Mouse (Mus musculus) ES-CJ7 (cell line): ENCODE measurements at regions not wholly inside any gene's neighbourhood (a gene's known extent, or its start where the extent isn't known, plus 50 kb on each side); places are given as distances from the start of the nearest gene placed in this dataset.
A peak's percentile ranks its signal among the peaks of the same experiment; 100 is the strongest.

Source experiments
- DNase-seq: peaks from one replicate; pipeline ENCODE4 v3.0.0; 2011; ENCODE audit warnings: low read depth, low spot score

DNA sequence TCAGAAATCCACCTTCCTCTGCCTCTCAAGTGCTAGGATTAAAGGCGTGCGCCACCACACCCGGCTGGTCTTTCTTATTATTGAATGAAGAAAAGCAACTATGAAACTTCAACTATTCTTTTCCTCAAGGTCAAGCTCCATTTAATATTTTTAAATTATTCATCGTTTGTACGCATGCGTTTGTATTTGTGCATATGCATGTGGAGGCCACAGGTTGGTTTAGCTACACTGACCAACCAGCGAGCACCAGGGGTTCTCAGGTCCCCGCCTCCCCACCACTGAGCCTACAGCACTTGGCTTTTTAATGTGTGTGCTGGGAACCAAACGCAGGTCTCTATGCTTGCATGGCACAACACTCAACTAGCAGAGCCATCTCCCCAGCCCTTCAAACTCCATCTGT is 51.0 kb upstream of the Tmem252 start:
- DNase-seq = no peak

DNA sequence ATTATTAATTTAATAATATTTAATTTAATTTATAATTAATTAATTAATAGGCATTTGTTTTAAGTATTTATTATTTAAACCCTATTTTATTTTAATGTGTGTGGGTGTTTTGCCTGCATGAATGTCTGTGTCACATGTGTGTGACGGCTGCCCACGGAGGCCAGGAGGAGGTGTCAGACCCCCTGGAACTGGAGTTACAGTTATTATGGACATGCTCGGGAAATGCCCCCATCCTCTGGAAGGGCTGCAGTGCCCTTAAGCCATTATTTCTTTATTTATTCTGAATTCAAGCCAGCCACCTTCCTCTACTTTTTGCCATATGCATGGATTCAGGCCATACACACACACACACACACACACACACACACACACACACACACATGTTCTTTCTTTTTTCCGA is 51.5 kb upstream of the Tmem252 start:
- no peak for DNase-seq

DNA sequence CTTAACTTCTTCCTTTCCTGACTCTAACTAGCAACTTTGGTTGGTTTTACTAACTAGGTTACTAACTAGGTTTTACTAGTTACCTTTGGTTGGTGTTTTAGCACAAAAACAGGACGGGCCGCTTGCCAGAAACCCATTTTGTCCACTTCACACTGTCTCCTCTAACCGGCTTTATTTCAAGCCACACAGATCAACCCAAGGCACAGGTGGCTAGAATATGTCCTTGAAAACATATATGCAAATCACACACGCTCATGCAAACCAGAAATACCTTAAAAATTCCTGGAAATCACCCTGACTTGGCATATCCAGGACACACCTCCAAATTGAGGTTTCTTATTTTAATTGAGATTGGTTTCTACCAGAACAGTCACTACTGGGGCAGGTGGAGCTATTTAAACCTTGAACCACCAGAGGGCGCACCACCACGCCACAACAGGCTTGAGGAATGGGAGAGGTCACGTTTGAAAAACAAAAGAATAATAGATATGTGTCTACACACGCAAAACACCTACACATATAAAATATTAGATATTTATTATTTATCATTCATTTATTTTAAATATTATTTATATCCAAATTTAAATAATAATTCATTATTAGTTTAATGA is 52.1 kb upstream of the Tmem252 start:
- peak; percentile 75 for DNase-seq

DNA sequence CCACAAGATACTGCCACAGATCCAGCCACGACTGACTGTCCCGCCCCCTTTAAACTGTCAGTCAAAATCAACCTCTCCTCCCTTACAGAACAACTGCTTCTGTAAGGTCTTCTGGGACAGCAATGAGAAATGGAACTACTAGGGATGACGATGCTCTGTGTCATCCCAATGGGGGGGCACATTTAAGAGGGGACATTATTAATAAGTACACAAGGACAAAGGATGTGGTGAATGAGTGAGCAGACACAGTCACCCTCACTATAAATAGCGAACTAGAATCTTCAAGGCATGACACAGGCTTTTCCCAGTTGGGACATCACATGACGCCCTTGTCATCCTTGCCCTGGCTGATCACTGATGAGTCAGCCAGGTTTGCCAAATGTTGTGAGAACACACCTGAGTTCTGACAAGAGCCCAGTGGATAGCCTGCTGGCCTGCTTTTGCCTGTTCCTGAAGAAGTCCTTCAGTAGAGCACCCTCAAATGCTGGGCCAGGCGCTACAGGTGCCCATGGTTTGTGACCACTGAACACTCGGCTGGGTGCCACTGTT is 58.0 kb upstream of the Tmem252 start:
- DNase-seq = no peak

DNA sequence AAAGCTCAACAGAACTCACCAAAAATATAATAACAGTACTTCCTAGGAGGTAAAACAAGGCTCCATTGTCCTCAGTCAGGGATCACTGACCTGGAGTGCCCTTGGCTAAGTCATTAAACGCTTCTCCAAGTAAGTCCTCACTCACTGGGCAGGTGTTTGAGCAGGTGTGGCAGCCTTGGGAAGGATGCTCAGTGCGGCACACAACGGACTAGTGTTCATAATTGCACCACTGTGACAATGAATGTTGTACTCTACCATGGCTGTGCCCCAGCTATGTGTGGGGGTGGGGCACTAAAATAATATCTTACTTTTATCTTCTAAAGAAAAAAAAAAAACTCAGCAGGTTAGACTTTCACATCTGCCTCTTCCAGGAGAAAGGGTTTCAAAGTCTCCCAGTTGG is 52.2 kb upstream of the Pip5k1b start:
- no peak for DNase-seq

DNA sequence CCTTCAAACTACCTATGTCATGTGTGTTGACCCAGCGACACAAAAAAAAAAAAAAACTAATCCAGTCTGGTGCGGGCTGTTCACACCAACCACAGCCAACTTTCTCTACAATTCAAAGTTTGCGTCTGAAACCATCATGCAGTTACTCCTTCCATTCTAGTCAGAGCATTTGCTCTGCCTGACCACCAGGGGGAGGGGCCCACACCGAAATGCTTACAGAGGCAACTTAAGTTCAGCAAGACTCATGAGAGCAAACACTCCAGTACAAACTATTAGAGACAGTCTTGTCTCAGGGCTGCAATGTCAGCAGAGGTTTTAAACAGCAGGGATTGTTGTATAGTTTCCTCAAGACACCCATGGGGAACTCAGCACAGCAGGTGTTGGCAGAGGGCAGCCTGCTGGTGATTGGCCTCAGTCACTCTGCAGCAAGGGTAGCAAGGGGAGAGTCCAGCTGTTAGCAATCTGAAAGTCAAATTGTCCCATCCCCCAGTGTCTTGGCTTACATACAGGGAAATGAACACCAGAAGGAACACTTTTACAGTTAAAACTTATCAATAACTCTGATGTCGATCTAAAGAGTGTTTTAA is 50.8 kb upstream of the Pip5k1b start:
- peak; percentile 30 for DNase-seq
